Mouse (Mus musculus) left cerebral cortex, adult 8-10 months (tissue): Measurements from ENCODE around the gene Ppp1r1a. TPM values are rescaled to one million over a fixed set of nuclear protein-coding genes. Genes with fewer than 3 reads are reported as not detected.

Experiments
- DNase-seq, 2 experiments: peaks; one replicate each; pipeline ENCODE4 v3.0.0; 2022; ENCODE audit warnings: low spot score in 2 of 2
- total RNA-seq, 4 experiments: library from RNA; stranded (reverse); gene quantifications; 2 replicates each; pipeline ENCODE4 v1.2.4; 2022

The Ppp1r1a gene
- 100 to 1,000 TPM; 127 to 151 (median 142) TPM for total RNA-seq

- peak in 1 of 2 experiments; percentile 70 for DNase-seq
These were observed at the start of gene Ppp1r1a for GRCm38 (mm10) chr15:103537822-103538213. Ppp1r1a (minus strand) TSS chr15:103538003.

- no peak for DNase-seq
These were observed 48.1 kb upstream of the Ppp1r1a start for GRCm38 (mm10) chr15:103585876-103586275.

GRCm38 (mm10) chr15:103564981-103565380 is 27.2 kb upstream of the Ppp1r1a start, which contains the start of gene Glycam1:
Glycam1 (minus strand) TSS chr15:103565081.
- DNase-seq, result no peak

- no peak for DNase-seq
These were observed 14.4 kb upstream of the Ppp1r1a start for GRCm38 (mm10) chr15:103552096-103552690.

- DNase-seq, result no peak
These were observed 13.2 kb upstream of the Ppp1r1a start for GRCm38 (mm10) chr15:103551053-103551452.

GRCm38 (mm10) chr15:103549475-103549874 is 11.7 kb upstream of the Ppp1r1a start:
- DNase-seq, result no peak

GRCm38 (mm10) chr15:103547983-103548382 is 10.2 kb upstream of the Ppp1r1a start:
- no peak for DNase-seq

GRCm38 (mm10) chr15:103542526-103542925 is 4.7 kb upstream of the Ppp1r1a start:
- no peak for DNase-seq

- DNase-seq, result peak in 1 of 2 experiments; percentile 4
These were observed 2.8 kb upstream of the Ppp1r1a start for GRCm38 (mm10) chr15:103540646-103541045.

- DNase-seq, result peak in 1 of 2 experiments; percentile 2
These were observed 1.5 kb upstream of the Ppp1r1a start for GRCm38 (mm10) chr15:103539259-103539658.

- DNase-seq, result peak in 1 of 2 experiments; percentile 77
These were observed 587 bp downstream of the Ppp1r1a start for GRCm38 (mm10) chr15:103537011-103537821.

- peak in 1 of 2 experiments; percentile 3 for DNase-seq
These were observed 1.3 kb downstream of the Ppp1r1a start for GRCm38 (mm10) chr15:103536456-103536855.

GRCm38 (mm10) chr15:103535786-103536185 is 2.0 kb downstream of the Ppp1r1a start:
- DNase-seq, result peak in 1 of 2 experiments; percentile 22

GRCm38 (mm10) chr15:103535030-103535429 is 2.8 kb downstream of the Ppp1r1a start:
- DNase-seq, result no peak

GRCm38 (mm10) chr15:103534054-103534620 is 3.7 kb downstream of the Ppp1r1a start:
- no peak for DNase-seq

- DNase-seq, result no peak
These were observed 7.4 kb downstream of the Ppp1r1a start for GRCm38 (mm10) chr15:103530372-103530771.

GRCm38 (mm10) chr15:103523156-103523555 is 14.6 kb downstream of the Ppp1r1a start:
- no peak for DNase-seq

GRCm38 (mm10) chr15:103522458-103523099 is 15.2 kb downstream of the Ppp1r1a start:
- DNase-seq, result no peak

- no peak for DNase-seq
These were observed 18.1 kb downstream of the Ppp1r1a start for GRCm38 (mm10) chr15:103519386-103520378.

GRCm38 (mm10) chr15:103518600-103519385 is 19.0 kb downstream of the Ppp1r1a start:
- DNase-seq, result no peak
